Mouse (Mus musculus) gonadal fat pad, adult 2 months (tissue): ENCODE results near the gene Znhit3. TPM values are rescaled to one million over a fixed set of nuclear protein-coding genes. Genes with fewer than 3 reads are reported as not detected.

ENCODE experiments used
- DNase-seq: peaks from one replicate; pipeline ENCODE4 v3.0.0-alpha.2; 2012; ENCODE audit warnings: low read depth
- polyA plus RNA-seq: library from polyadenylated mRNA; depleted of rRNA; stranded (reverse); fragments of >200 nt; gene quantifications from 2 replicates; pipeline ENCODE4 v1.2.3, GENCODE M21; 2012; rRNA removed

Gene Znhit3
- polyA plus RNA-seq, result 11.5 and 17.7 TPM in 2 replicates

DNA sequence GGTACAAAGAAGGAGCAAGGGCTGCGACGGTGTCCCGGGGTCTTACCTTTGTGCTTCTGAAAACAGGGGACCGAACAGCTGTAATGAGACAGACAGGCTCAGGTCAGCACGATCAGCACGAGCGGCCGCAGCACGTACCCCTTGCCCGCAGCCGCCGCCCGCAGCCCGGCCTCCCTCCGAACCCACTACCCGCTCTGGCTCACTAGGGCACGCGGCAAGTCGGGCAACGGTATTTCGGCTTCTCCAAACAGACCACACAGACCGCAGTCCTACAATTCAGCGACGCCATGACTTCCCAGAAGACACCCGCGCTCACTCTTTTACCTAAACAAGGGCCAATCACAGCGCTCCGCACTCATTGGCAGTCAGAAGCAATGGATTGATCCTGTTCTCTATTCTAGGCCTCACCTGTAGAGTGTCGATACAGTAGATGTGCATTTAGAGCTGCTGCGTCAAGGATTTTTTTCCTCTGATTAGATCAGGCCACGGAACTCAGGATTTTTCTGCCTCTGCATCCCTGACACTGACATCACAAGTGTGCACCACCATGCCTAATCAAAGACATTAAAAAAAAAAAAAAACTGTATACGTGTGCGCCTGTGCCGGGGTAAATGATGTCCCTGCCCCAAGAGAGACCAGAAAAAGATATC lies at the start of gene Znhit3:
Gene Znhit3, minus strand, starts transcription at position 314 of the 650 bp plus-strand sequence.
- DNase-seq, result no peak

GRCm38 (mm10) chr11:84963556-84963955 lies 47.4 kb upstream of the Znhit3 start:
- DNase-seq, result no peak

- DNase-seq, result no peak
These were observed 46.4 kb upstream of the Znhit3 start for GRCm38 (mm10) chr11:84962536-84962935.

DNA sequence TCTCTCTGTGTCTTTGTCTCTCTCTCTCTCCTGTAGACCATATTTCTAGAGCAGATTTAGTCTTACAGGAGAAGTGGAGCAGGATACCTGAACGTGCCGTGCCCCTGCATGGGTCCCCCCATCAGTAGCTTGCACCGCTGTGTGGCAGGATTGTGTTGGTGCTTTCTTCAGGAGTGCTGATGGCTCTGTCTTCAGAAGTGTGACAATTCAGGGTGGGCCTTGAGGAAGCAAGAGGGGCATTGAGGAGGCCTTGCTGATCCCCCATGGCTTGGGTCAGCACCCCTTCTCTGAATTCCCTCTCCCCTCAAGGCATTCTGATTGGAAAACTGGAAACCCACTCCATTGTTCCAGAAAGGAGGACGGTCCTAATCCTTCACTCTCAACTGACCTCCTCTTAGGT lies 45.4 kb upstream of the Znhit3 start:
- no peak for DNase-seq

DNA sequence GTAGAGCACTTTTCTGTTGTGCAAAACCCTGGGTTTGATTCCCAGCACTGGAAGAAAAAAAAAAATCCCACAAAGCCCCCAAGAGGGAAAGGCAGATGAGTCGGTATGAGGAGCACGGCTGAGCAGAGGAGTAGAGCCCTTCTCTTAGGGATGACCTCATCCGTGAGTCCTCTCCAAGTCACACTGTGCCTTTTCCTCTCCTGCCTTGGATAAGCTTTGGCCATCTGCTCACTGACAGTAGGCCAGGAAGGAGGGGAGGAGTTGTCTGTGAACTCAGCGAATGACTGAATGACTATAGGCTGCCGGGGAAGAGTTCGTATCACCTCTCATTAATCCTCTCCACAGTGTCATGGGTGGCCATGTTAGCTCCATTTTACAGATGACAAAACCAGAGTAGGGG lies 44.6 kb upstream of the Znhit3 start:
- DNase-seq, result no peak

- DNase-seq, result no peak
These were observed 44.1 kb upstream of the Znhit3 start for GRCm38 (mm10) chr11:84960291-84960690.

DNA sequence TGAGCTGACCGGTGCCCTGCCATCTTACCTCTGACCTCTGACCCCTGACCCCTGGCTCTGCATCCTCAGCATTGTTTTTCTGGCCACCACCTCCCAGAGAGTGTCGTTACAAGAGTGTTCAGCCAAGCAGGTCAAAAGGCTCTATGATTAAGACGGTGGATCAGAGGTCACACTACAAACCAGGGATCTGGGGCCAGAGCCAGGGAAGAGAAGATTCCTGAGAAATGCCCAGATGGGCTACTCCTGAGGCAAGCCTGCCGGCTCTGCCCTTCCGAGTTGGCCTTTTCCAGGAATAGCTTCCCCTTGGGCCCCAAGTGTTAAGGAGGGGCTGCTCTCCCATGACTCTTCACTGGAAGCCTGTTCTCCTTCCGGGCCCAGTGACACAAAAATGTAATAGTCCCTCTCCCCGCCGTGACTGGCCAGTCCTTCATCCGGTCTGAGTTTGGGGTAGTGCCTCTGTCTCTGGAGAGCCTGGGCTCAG lies 43.6 kb upstream of the Znhit3 start:
- no peak for DNase-seq

DNA sequence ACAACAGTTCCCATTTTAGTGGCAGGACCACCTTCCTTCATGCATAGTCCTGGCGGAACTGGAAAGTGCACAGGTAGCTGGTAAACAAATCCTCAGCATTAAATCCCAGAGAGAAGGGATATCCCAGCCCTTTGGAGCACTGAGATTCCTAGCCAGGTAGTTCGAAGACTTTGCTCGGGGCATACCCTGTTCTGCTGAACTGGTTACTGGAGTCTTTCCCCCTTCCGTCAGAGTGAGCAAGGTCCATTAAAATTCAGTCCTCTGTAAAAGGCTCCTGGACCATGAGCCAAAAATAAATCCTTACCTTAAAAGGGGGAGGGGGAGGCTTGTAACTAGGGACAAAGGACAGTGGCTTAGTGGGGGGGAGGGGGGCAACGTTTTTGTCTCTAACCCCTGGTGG lies 43.0 kb upstream of the Znhit3 start:
- DNase-seq, result no peak

DNA sequence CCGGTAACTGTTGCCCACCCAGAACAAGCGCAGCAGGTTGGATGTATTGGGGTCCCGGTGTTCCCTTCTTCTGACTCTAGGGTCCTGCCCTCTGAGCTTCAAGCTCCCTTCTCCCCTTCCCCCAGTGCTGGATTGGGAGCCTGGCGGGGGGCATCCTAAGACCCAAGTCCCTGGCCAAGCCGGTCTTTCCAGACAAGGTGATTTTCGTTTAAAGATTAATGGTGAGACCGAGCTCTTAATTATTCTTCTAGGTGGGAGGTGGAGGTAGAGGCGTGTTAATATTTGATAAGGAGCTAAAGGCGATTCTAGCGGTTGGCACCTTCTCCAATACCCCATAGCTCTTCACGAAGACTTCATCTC lies 42.1 kb upstream of the Znhit3 start:
- no peak for DNase-seq

GRCm38 (mm10) chr11:84957591-84958270 lies 41.6 kb upstream of the Znhit3 start, which contains the start of gene Car4:
Gene Car4 (plus strand): TSS chr11:84957786.
- no peak for DNase-seq

DNA sequence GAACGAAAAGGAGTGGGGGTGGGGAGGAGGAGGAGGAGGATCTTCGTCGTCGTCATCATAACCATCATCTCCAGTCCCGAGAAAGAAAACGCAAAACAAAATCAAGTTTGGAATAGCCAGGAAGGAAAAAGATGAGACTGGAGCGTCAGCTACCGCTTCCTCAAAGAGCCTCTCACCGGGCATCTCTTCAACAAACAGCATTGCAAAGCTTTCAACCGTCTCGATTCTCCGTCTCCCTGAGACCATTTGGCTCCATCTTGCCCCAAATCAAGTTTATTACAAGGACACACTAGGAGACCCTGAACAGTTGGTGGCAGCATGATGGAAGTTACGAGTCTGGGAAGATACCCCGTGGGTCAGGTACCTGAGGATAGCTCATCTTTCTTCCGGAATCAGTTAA lies 41.0 kb upstream of the Znhit3 start:
- no peak for DNase-seq

DNA sequence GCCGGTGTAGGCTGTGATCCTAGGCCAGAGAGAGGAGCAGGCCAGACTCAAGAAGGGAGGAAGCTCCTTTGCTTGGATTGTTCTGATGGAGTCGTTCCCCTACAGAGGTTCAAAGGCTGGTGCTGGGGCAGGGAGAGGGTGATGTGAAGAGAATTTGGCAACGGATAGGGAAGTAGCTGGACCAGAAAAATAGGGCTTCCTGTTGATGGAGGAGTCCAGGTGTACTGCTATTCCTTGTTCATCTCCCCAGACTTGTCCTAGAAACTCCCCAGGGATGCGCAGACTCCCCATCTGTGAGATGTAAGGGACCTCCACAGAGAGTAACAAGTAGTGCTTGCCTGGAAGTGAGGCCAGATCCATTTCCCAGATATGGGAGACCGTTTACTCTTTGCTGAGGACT lies 40.2 kb upstream of the Znhit3 start:
- no peak for DNase-seq

- no peak for DNase-seq
These were observed 36.4 kb upstream of the Znhit3 start for GRCm38 (mm10) chr11:84952611-84953010.

- no peak for DNase-seq
These were observed 32.4 kb upstream of the Znhit3 start for GRCm38 (mm10) chr11:84948526-84948925.

- no peak for DNase-seq
These were observed 31.9 kb upstream of the Znhit3 start for GRCm38 (mm10) chr11:84948114-84948513.

- DNase-seq, result no peak
These were observed 31.0 kb upstream of the Znhit3 start for GRCm38 (mm10) chr11:84947206-84947605.

DNA sequence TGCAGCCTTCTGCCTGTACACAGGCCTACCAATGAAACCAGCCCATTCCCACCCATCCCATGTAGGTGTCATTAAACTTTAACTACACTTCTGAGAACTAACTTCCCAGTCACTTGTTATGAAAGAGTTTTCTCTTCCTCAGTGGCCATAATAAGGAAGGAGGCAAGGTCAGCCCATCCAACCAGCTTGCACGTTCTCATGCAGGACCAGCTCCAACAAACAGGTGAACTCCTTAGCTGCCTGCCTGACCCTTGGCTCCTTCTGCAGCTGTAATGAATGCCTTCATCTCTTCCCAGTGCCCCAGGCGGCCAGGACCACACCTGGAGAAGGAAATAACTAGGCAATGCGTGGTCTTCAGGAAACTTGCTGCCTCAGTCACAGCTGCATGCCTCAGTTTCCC lies 29.7 kb upstream of the Znhit3 start:
- DNase-seq, result no peak

- no peak for DNase-seq
These were observed 28.7 kb upstream of the Znhit3 start for GRCm38 (mm10) chr11:84944639-84945435.

GRCm38 (mm10) chr11:84943948-84944347 lies 27.8 kb upstream of the Znhit3 start:
- no peak for DNase-seq

- DNase-seq, result no peak
These were observed 24.0 kb upstream of the Znhit3 start for GRCm38 (mm10) chr11:84940140-84940539.

DNA sequence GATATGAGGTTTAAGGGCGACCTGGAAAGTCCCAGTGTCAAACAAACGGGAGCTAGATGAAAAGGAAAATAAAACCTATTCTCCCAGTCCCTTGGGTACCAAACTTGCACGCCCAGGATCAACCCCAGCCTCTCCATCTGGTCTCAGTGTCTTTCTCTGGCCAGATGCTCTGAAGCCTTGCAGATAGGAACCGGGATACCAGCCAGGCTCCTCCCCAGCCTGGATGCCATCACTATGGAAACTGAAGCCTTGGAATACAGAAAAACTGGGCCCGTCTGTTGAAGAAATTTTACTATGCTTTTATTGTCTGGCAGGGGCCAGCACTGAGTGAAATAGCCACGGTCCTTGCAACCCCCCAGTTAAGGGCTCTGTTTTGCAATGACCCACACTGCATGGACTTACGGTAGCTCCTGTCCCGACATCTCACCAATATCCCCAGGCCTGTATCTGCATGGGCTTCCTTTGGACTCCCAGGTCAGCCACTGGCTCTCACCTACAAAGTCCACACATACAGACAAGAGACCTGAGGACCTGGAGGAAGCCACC lies 23.4 kb upstream of the Znhit3 start:
- DNase-seq, result no peak

- no peak for DNase-seq
These were observed 16.1 kb upstream of the Znhit3 start for GRCm38 (mm10) chr11:84932261-84932660.
